Mouse (Mus musculus): ENCODE results near the gene Flt4.
"Not testable (repeated sequence)": the region's sequence is repeated elsewhere in the genome, so short reads cannot be mapped to it uniquely, and the experiment has no call there.

Flt4 gene

GRCm38 (mm10) chr11:49608938-49609867 lies at the start of gene Flt4:
Gene Flt4, plus strand, starts transcription at chr11:49609263.
- DNase-seq (ENCODE audit: low spot score) = peak; percentile 46

- DNase-seq (ENCODE audit: low spot score) = not testable (repeated sequence)
Observed at GRCm38 (mm10) chr11:49575054-49575453, 34.0 kb upstream of the Flt4 start.

DNA sequence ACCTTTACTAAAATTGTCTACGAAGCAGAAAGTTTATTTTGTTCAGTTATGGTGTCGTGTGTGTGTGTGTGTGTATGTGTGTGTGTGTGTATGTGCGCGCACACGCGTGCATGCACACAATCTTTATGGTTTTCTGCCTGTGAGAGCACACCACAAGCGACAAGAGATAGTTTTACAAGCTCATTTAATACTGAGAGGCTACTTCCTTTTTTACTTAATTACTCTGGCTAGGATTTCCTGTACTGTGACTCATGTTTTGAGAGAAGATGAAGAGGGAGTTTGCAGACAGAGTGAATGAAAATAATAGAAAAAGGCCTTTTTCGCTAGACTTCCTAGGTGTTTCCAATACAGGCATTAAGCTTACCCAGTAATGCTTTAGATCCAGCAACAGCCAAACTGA lies 28.6 kb upstream of the Flt4 start:
- not testable (repeated sequence) for DNase-seq (ENCODE audit: low spot score)

GRCm38 (mm10) chr11:49590213-49590612 lies 18.9 kb upstream of the Flt4 start:
- no peak for DNase-seq (ENCODE audit: low spot score)

GRCm38 (mm10) chr11:49597149-49597548 lies 11.9 kb upstream of the Flt4 start:
- not testable (repeated sequence) for DNase-seq (ENCODE audit: low spot score)

DNA sequence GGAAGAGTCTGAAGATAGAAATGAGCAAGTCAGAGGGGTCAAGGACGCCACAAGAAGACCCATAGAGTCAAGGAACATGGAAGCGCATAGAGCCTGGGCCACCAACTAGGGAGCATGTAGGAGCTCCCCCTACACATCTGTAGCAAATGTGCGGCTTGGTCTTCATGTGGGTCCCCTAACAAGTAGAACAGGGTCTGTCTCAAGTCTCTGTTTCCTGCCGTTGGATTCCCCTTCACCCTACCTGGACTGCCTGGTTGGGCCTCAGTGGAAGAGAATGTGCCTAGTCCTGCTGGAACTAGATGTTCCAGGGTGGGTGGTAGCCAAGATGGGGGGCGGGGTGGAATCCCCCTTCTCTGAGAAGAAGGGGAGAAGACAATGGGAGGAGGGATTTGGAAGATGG lies 757 bp upstream of the Flt4 start:
- not testable (repeated sequence) for DNase-seq (ENCODE audit: low spot score)

GRCm38 (mm10) chr11:49609868-49610824 lies 1.1 kb downstream of the Flt4 start:
- peak; percentile 53 for DNase-seq (ENCODE audit: low spot score)

- not testable (repeated sequence) for DNase-seq (ENCODE audit: low spot score)
Observed at GRCm38 (mm10) chr11:49611349-49611748, 2.3 kb downstream of the Flt4 start.

DNA sequence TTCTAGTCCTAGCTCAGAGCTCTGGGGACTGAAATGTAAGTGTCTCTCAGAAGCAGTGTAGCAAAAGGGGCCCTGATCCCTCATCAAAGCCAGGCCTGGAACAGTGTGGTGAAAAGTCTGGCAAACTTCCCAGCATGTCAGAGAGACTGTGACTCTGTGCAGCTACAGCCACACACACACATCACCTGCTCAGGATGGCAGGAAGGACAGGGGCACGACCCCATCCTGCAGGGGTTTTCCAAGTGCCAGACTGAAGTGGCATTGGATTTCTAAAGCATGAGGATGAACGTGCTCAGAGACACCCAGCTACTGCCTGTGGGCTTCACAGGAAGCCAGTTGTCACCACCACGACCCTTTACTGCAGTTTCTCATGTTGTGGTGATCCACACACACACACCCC lies 3.1 kb downstream of the Flt4 start:
- DNase-seq (ENCODE audit: low spot score) = no peak

DNA sequence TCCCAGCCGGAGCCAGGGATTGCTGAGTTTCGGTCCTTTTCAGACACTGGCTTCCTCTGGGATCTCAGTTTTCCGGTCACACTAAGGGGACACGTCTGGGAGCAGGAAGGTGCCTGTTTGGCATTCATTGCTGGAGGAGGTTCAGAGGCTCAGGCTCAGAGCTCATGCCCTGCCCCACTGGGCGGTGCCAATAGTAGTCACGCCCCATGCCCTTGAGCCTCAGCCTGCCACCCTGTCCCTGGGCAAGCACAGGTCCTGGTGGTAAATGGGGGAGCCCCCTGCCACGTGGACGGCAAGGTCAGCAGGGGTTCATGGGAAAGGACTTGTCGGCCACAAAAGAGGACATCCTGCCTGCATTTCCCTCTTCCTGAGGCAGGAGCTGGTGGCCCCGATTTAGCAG lies 4.3 kb downstream of the Flt4 start:
- no peak for DNase-seq (ENCODE audit: low spot score)

GRCm38 (mm10) chr11:49615856-49616725 lies 7.0 kb downstream of the Flt4 start:
- no peak for DNase-seq (ENCODE audit: low spot score)

- no peak for DNase-seq (ENCODE audit: low spot score)
Observed at GRCm38 (mm10) chr11:49618476-49618875, 9.4 kb downstream of the Flt4 start.

DNA sequence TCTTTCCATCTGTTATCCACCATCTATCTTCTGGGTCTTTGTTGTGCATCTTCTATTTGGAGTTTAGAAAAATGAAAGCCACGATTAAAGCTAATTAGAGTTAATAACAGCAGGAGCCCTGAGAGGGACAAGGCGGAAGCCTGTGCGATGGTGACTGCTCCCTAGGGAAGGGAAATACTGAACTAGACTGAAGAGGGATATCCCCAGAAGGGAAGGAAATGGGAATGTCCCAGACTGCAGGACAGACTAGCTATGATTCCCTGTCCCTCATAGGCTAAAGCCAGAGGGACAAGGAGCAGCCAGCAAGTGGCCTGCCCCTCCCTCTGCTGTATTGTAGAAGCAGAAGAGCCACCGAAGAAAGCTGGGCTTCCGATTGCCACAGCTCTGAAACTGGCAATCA lies 12.9 kb downstream of the Flt4 start:
- DNase-seq (ENCODE audit: low spot score) = no peak

DNA sequence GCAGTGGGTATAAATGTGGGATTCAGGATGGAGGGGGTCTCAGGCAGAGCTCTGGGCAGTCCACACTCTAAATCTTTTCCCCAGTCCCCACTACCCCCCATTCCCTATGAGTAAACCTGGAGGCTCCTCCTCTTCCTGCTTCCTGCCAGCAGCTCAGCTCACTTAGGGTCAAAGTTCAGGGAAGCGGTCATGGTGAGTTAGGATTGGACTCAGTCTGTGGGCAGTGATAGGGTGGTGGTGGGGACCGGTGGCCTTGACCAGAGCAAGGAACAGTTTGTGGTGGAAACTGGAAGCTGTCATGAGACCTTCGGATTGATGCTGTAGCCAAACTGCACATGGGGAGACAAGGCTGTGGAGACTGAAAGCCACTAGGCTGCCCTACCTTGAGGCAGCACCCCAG lies 15.1 kb downstream of the Flt4 start:
- no peak for DNase-seq (ENCODE audit: low spot score)

DNA sequence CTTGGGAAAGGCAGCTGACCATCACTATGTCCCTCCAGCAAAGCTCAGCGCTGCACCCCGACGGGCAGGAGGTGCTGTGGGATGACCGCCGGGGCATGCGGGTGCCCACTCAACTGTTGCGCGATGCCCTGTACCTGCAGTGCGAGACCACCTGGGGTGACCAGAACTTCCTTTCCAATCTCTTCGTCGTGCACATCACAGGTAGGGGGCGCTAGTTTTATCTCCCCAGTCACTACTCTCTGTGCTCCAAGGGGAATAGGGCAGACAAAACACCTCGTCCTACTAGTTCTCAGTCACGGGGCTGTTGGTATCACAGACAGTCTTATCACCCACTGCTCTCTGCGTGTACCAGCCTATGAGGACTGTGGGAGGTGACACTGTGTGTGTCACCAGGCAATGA lies 16.8 kb downstream of the Flt4 start:
- no peak for DNase-seq (ENCODE audit: low spot score)

DNA sequence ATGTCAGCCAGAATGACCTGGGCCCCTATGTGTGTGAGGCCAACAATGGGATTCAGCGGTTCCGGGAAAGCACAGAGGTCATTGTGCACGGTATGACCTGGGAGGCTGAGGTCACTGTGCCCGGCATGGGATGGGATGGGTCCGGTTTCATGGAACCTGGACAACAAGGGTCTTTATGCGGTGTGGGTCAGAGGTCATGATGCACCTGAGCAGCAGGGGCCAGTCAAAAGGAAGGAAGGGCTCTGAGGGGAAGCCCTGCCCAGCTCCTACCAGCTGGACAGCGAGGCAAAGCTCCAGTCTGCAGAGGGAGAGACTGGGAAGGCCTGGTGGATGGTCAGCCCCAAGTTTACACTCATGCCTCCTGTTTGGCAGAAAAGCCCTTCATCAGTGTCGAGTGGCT lies 17.7 kb downstream of the Flt4 start:
- DNase-seq (ENCODE audit: low spot score) = no peak

GRCm38 (mm10) chr11:49631154-49631553 lies 22.1 kb downstream of the Flt4 start:
- DNase-seq (ENCODE audit: low spot score) = no peak

DNA sequence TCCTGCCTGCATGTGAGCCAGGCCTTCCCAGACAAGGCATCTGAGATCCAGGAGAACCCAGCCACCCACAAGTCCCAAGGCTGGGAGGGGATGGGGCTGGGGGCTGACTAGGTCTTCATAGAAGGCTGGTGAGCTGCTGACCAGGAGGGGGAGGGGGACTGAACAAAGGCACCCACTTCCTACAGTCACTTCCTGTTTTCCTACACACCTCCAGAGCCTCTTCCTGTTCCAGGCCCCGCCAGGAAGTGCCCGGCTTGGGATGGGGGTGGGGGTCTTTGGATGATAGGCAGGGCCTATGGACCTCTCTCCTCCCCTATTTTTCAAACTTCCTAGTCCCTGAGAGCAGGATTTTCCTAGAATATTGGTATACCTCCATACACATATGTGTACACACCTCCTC lies 23.2 kb downstream of the Flt4 start:
- no peak for DNase-seq (ENCODE audit: low spot score)

- DNase-seq (ENCODE audit: low spot score) = peak; percentile 56
Observed at GRCm38 (mm10) chr11:49634101-49634500, 25.0 kb downstream of the Flt4 start.

GRCm38 (mm10) chr11:49635671-49636070 lies 26.6 kb downstream of the Flt4 start:
- DNase-seq (ENCODE audit: low spot score) = no peak

- peak; percentile 48 for DNase-seq (ENCODE audit: low spot score)
Observed at GRCm38 (mm10) chr11:49636449-49636848, 27.4 kb downstream of the Flt4 start.

- DNase-seq (ENCODE audit: low spot score) = peak; percentile 60
Observed at GRCm38 (mm10) chr11:49645677-49646076, 36.6 kb downstream of the Flt4 start.
